Mouse (Mus musculus) stomach, postnatal 0 days (tissue): ENCODE results near the gene Zfp451. TPM values are rescaled to one million over a fixed set of nuclear protein-coding genes. Genes with fewer than 3 reads are reported as not detected.
A peak's percentile ranks its signal among the peaks of the same experiment; 100 is the strongest.

Experiments used
- ATAC-seq: fragments of 200-750 bp; cut with Nextera tagmentation; 2 replicates; pipeline ENCODE4 v1.8.0; 2017; ENCODE audit not compliant: low FRiP score, low TSS enrichment
- DNase-seq: peaks from one replicate; pipeline ENCODE4 v3.0.0-alpha.2; 2016; ENCODE audit warnings: low spot score
- H3K27ac ChIP-seq: fragments of 300-500 bp; sonication (generic); replicated peaks from 2 replicates; pipeline ENCODE4 v1.5.1; 2014; ENCODE audit warnings: mild to moderate bottlenecking, control low read depth
- H3K27me3 ChIP-seq: fragments of 300-500 bp; sonication (generic); 2 replicates; pipeline ENCODE4 v1.6.1; 2014; ENCODE audit warnings: low read length; ENCODE audit not compliant: control insufficient read depth, insufficient read depth
- H3K36me3 ChIP-seq: fragments of 300-500 bp; sonication (generic); 2 replicates; pipeline ENCODE4 v1.6.1; 2014; ENCODE audit warnings: low read length, mixed read lengths; ENCODE audit not compliant: control insufficient read depth, insufficient read depth
- H3K4me1 ChIP-seq: fragments of 300-500 bp; sonication (generic); replicated peaks from 2 replicates; pipeline ENCODE4 v1.6.1; 2014; ENCODE audit warnings: antibody characterized with exemption; ENCODE audit not compliant: control insufficient read depth, insufficient read depth
- H3K4me2 ChIP-seq: fragments of 300-500 bp; sonication (generic); replicated peaks from 2 replicates; pipeline ENCODE4 v1.6.1; 2014; ENCODE audit warnings: low read depth, mild to moderate bottlenecking, control low read depth, moderate library complexity
- H3K4me3 ChIP-seq: fragments of 300-500 bp; sonication (generic); 2 replicates; pipeline ENCODE4 v1.5.1; 2014; ENCODE audit warnings: low read depth, low read length, control low read depth
- H3K9ac ChIP-seq: fragments of 300-500 bp; sonication (generic); 2 replicates; pipeline ENCODE4 v1.6.1; 2014; ENCODE audit warnings: mild to moderate bottlenecking, low read length, control low read depth, mixed read lengths
- H3K9me3 ChIP-seq: fragments of 300-500 bp; sonication (generic); 2 replicates; pipeline ENCODE4 v1.6.1; 2016; ENCODE audit warnings: low read length; ENCODE audit not compliant: control insufficient read depth
- CTCF ChIP-seq: IDR thresholded peaks from 2 replicates; pipeline ENCODE4 v1.5.1; 2016; ENCODE audit warnings: antibody characterized with exemption, low read depth, mild to moderate bottlenecking, moderate library complexity
- EP300 ChIP-seq: optimal IDR thresholded peaks from 2 replicates; pipeline ENCODE3; 2016; ENCODE audit warnings: antibody characterized with exemption
- WGBS: fragments of 180-500 bp; shearing (Covaris S2); extraction: QIAGEN DNeasy Blood & Tissue Kit; methylation state at CpG from one replicate; pipeline ENCODE4 v1.1.7; 2014; 5-methylcytosine and 5-hydroxymethylcytosine counted together
- polyA plus RNA-seq: library from polyadenylated mRNA; unstranded; fragments of >200 nt; fragmentation: Nextera tagmentation; extraction: Ambion mirVana; gene quantifications from 2 replicates; pipeline ENCODE4 v1.2.1, GENCODE M21; 2015

The Zfp451 gene
- polyA plus RNA-seq, 1 experiment from 2014 or later: 7.6 TPM

DNA sequence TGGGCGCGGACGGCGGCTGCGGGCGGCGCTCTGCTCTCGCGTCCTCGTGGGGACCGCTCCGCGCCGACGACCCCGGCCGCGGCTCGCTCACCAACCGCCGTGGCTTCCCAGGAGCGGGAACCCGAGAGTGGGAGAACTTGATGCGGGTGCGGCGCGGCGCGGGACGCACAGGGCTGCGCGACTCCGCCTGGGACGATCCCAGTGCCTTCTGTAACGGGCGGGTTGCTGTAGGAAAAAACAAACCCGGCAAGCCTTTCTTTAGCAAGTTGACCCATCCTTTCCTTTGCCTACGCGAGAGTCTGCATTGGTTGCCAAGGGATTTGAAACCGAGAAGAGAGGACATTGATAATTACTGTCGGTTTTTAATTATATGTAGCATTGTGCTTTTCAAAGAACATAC is 94.2 kb downstream of the Zfp451 start:
- peaks cover 9% of the 10 kb centered on the region for H3K36me3 ChIP-seq
- peak; percentile 49 for ATAC-seq
- peak overlapping the region; percentile 91 for H3K27ac ChIP-seq
- under 1% methylated on average over 36 of the region's 41 CpGs for WGBS
- no peaks in the 10 kb centered on the region for H3K4me1 ChIP-seq
- H3K4me2 ChIP-seq: peak overlapping the region; percentile 77
- TF ChIP-seq EP300 (no peak), CTCF (no peak)
- no peaks in the 10 kb centered on the region for H3K9me3 ChIP-seq
- DNase-seq: no peak
- no peaks in the 10 kb centered on the region for H3K27me3 ChIP-seq
- peak overlapping the region; percentile 80 for H3K4me3 ChIP-seq
- H3K9ac ChIP-seq: peak overlapping the region; percentile 86

- peaks cover 6% of the 10 kb centered on the region for H3K36me3 ChIP-seq
- WGBS: under 1% methylated on average over 49 of the region's 54 CpGs
Observed at GRCm38 (mm10) chr1:33719733-33720225, 94.6 kb downstream of the Zfp451 start, which contains the start of gene Rab23. Rab23 (plus strand) TSS chr1:33719887.

GRCm38 (mm10) chr1:33717636-33718035 is 96.8 kb downstream of the Zfp451 start:
- TF ChIP-seq EP300 (no peak), CTCF (no peak)
- DNase-seq (no peak), ATAC-seq (no peak)
- H3K27me3 ChIP-seq: no peaks in the 10 kb centered on the region
- H3K4me2 ChIP-seq: no peak overlapping the region
- H3K4me1 ChIP-seq: no peaks in the 10 kb centered on the region
- H3K27ac ChIP-seq: no peak overlapping the region
- no peaks in the 10 kb centered on the region for H3K36me3 ChIP-seq
- WGBS: 88% methylated on average over 1 of the region's 1 CpGs
- no peaks in the 10 kb centered on the region for H3K9me3 ChIP-seq
- H3K4me3 ChIP-seq: no peak overlapping the region
- H3K9ac ChIP-seq: no peak overlapping the region

More at GRCm38 (mm10) chr1:33719733-33720225, 94.6 kb downstream of the Zfp451 start, which contains the start of gene Rab23:
- DNase-seq: peak; percentile 86
- Histone ChIP-seq H3K4me2 (peak within 1 kb of the TSS; percentile 77), H3K4me1 (no peaks in the 10 kb centered on the region), H3K9me3 (no peaks in the 10 kb centered on the region), H3K27me3 (no peaks in the 10 kb centered on the region), H3K9ac (peak within 1 kb of the TSS; percentile 86), H3K4me3 (peak within 1 kb of the TSS; percentile 80), H3K27ac (peak within 1 kb of the TSS; percentile 91)
- TF ChIP-seq EP300 (no peak), CTCF (no peak)
- ATAC-seq: peak; percentile 95

DNA sequence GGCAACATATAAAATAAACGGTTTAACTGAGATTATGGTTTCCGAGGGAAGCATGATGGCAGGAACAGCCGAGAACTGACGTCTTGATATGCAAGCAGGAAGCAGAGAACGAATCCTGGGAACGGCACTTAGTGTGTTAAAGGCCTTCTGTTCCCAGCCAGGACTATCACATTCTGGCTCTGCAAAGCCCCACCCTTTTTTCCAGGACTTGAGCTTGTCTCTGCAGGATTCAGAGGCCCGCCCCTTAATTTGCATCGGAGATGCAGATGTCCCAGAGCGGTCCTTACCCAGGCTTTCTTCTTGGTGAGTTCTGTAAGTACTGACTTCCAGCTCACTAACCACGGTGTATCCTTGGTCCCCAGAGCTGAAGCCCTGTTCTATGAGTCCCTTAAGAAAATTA is 99.6 kb downstream of the Zfp451 start:
- H3K4me2 ChIP-seq: no peak overlapping the region
- H3K27me3 ChIP-seq: no peaks in the 10 kb centered on the region
- TF ChIP-seq CTCF (no peak), EP300 (no peak)
- 8% methylated on average over 10 of the region's 10 CpGs for WGBS
- no peak overlapping the region for H3K4me3 ChIP-seq
- no peaks in the 10 kb centered on the region for H3K4me1 ChIP-seq
- DNase-seq (peak; percentile 32), ATAC-seq (peak; percentile 66)
- H3K9me3 ChIP-seq: no peaks in the 10 kb centered on the region
- no peaks in the 10 kb centered on the region for H3K36me3 ChIP-seq
- no peak overlapping the region for H3K27ac ChIP-seq
- H3K9ac ChIP-seq: no peak overlapping the region

- no peaks in the 10 kb centered on the region for H3K4me1 ChIP-seq
- H3K9me3 ChIP-seq: no peaks in the 10 kb centered on the region
- DNase-seq (no peak), ATAC-seq (no peak)
- TF ChIP-seq EP300 (no peak), CTCF (no peak)
- H3K9ac ChIP-seq: no peak overlapping the region
- H3K36me3 ChIP-seq: no peaks in the 10 kb centered on the region
- no peaks in the 10 kb centered on the region for H3K27me3 ChIP-seq
- no peak overlapping the region for H3K4me2 ChIP-seq
- H3K4me3 ChIP-seq: no peak overlapping the region
- WGBS: 93% methylated on average over 5 of the region's 5 CpGs
- no peak overlapping the region for H3K27ac ChIP-seq
Observed at GRCm38 (mm10) chr1:33712026-33712425, 102.4 kb downstream of the Zfp451 start.

Other genes starting within 250 kb of the Zfp451 start
- gene Prim2, start 144.8 kb downstream of the Zfp451 start, polyA plus RNA-seq: 13.1 and 13.6 TPM in 2 replicates
- gene Rab23, start 94.7 kb downstream of the Zfp451 start, polyA plus RNA-seq: 14.9 and 17.0 TPM in 2 replicates
- gene Bag2, start 56.8 kb downstream of the Zfp451 start, polyA plus RNA-seq: 52.0 and 52.5 TPM in 2 replicates
- 0.86 and 0.91 TPM in 2 replicates for gene Bend6, start 93.2 kb upstream of the Zfp451 start, polyA plus RNA-seq
- gene Dst, start 93.6 kb upstream of the Zfp451 start, polyA plus RNA-seq: 16.4 and 17.1 TPM in 2 replicates